Mouse (Mus musculus) activated CD4-positive, CD25-positive, alpha-beta regulatory T cell, adult 4 months (primary cell): ENCODE results near the gene Arxes2. TPM values are rescaled to one million over a fixed set of nuclear protein-coding genes. Genes with fewer than 3 reads are reported as not detected.

Source experiments
- ATAC-seq: one replicate; pipeline ENCODE4 v1.8.0; 2017
- polyA plus RNA-seq, 2 experiments: library from polyadenylated mRNA; unstranded; fragments of 100-300 nt; shearing (Covaris generic); gene quantifications; one replicate each; pipeline ENCODE4 v1.2.1; 2017

The Arxes2 gene
- 1 to 10 TPM; 5.1 to 6.0 TPM for polyA plus RNA-seq

- peak; percentile 59 for ATAC-seq
Observed at GRCm38 (mm10) chrX:135993664-135994119, at the start of gene Arxes2. Gene Arxes2, plus strand, starts transcription at chrX:135993824.

GRCm38 (mm10) chrX:135948699-135949437 is 44.8 kb upstream of the Arxes2 start:
- no peak for ATAC-seq

GRCm38 (mm10) chrX:135956988-135957690 is 36.5 kb upstream of the Arxes2 start:
- ATAC-seq = no peak

GRCm38 (mm10) chrX:135957691-135958081 is 35.9 kb upstream of the Arxes2 start:
- ATAC-seq = no peak

- ATAC-seq = no peak
Observed at GRCm38 (mm10) chrX:135958589-135959225, 34.9 kb upstream of the Arxes2 start.

GRCm38 (mm10) chrX:135959536-135959935 is 34.1 kb upstream of the Arxes2 start:
- ATAC-seq = no peak

GRCm38 (mm10) chrX:135962342-135962741 is 31.3 kb upstream of the Arxes2 start:
- ATAC-seq = peak; percentile 86

- no peak for ATAC-seq
Observed at GRCm38 (mm10) chrX:135963130-135963529, 30.5 kb upstream of the Arxes2 start.

GRCm38 (mm10) chrX:135963629-135964028 is 30.0 kb upstream of the Arxes2 start:
- ATAC-seq = peak; percentile 55

GRCm38 (mm10) chrX:135973597-135974423 is 19.8 kb upstream of the Arxes2 start:
- ATAC-seq = no peak

GRCm38 (mm10) chrX:135974424-135975225 is 19.0 kb upstream of the Arxes2 start:
- ATAC-seq = no peak

- peak; percentile 86 for ATAC-seq
Observed at GRCm38 (mm10) chrX:135975226-135975552, 18.4 kb upstream of the Arxes2 start.

GRCm38 (mm10) chrX:135984539-135985260 is 8.9 kb upstream of the Arxes2 start:
- no peak for ATAC-seq

- ATAC-seq = no peak
Observed at GRCm38 (mm10) chrX:135986267-135986666, 7.4 kb upstream of the Arxes2 start.

- ATAC-seq = no peak
Observed at GRCm38 (mm10) chrX:135990661-135991060, 3.0 kb upstream of the Arxes2 start.

GRCm38 (mm10) chrX:135993192-135993594 is 431 bp upstream of the Arxes2 start:
- ATAC-seq = peak; percentile 43

GRCm38 (mm10) chrX:136007199-136007843 is 13.7 kb downstream of the Arxes2 start:
- ATAC-seq = no peak

GRCm38 (mm10) chrX:136014392-136014791 is 20.8 kb downstream of the Arxes2 start:
- ATAC-seq = no peak

GRCm38 (mm10) chrX:136030331-136030730 is 36.7 kb downstream of the Arxes2 start:
- ATAC-seq = no peak
